Mouse (Mus musculus): ENCODE results near the gene Grem1. TPM values are rescaled to one million over a fixed set of nuclear protein-coding genes. Genes with fewer than 3 reads are reported as not detected.

The Grem1 gene
- not detected in 2 replicates for total RNA-seq (2014; rRNA removed)
- polyA plus RNA-seq (2012; rRNA removed), result not detected in 2 replicates

DNA sequence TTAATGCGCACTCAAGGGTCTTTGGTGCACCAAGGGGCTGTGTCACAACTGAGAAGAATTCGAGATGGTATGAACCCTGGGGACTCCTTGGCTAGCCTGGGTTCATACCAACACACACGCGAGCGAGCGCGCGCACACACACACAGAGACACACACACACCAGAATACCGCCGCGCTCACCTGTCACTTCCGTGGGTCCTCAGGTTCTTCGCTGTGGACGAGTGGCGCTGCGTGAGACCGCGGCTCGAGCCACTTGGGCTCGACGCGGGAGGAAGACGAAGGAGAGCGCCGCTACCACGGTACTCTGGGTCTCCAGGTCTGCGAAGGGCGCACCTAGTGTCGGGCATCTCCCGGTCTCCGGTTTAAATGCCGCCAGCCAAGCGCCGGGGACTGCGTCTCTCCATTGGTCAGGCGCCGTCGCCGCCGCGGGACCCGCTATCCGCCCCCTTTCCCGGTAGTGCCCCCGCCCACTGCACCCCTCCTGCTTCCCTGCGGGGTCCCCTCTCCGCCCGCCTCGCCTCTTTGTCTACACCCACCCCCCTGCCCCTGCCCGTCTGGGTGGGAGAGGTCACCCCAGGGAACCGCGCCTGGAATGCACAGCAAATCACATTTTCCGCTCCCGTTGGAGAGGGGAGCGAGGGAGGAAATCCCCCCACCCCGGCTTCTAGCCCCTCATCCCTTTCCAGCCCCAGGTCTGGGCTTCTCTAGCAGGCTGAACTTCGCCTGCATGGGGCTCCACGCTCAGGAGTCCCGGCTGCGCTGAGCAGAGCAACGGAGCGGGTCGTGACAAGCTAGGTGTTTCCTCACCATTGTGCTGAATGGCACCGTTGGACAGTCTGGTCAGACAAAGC is at the start of gene Grem1:
Grem1 (minus strand) TSS at position 336 of the 851 bp plus-strand sequence.
- no peaks in the 10 kb centered on the region for H3K4me1 ChIP-seq (ENCODE audit: control insufficient read depth, insufficient read depth, low read length)
- H3K9ac ChIP-seq (ENCODE audit: low read depth, low read length), result no peak within 1 kb of the TSS
- no peak for DNase-seq (ENCODE audit: extremely low read depth, low read depth, low spot score)
- no peaks in the 10 kb centered on the region for H3K36me3 ChIP-seq (ENCODE audit: control insufficient read depth, insufficient read depth, low read length)
- WGBS, result 3% methylated on average over 63 of the region's 64 CpGs
- H3K27ac ChIP-seq (replicated peaks; ENCODE audit: insufficient read depth, low read depth, low read length), result no peak within 1 kb of the TSS
- H3K4me3 ChIP-seq (ENCODE audit: insufficient read depth, low read depth, low read length), result no peak within 1 kb of the TSS
- H3K79me2 ChIP-seq (ENCODE audit: control insufficient read depth, insufficient read depth, low read length), result no peaks in the 10 kb centered on the region
- TF ChIP-seq CTCF (IDR thresholded peaks at IDR 0.05; ENCODE audit: low read depth, low read length), result no peak
- no peak for TF ChIP-seq POLR2A (IDR thresholded peaks at IDR 0.05; ENCODE audit: extremely low read depth, insufficient read depth, low read length)
- H3K27me3 ChIP-seq (ENCODE audit: control insufficient read depth, insufficient read depth, low read length), result peaks cover 15% of the 10 kb centered on the region; the same call in 1 of the 2 replicates

DNA sequence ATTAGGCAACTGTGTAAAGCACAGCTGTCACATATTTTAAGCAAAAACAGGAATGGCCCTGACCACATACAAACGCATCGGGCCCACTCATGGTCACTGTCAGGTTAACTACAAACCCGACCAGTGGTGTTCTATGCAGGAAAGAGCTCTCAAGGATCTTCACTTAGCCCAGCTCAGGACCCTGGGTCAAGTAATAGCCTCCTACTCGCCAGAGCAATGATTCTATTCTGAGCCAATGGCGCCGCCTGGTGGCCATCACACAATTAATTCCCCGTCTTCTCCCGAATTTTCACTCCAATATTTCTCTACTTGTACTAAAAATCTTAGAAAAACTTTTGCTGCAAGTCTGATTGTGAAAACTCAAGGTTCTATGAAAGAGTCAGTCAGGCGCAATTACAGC is 49.2 kb upstream of the Grem1 start:
- no peak overlapping the region for H3K27ac ChIP-seq (replicated peaks; ENCODE audit: insufficient read depth, low read depth, low read length)
- no peaks in the 10 kb centered on the region; the same call in 1 of the 2 replicates for H3K27me3 ChIP-seq (ENCODE audit: control insufficient read depth, insufficient read depth, low read length)
- no peak for TF ChIP-seq POLR2A (IDR thresholded peaks at IDR 0.05; ENCODE audit: extremely low read depth, insufficient read depth, low read length)
- TF ChIP-seq CTCF (IDR thresholded peaks at IDR 0.05; ENCODE audit: low read depth, low read length), result peak; percentile 67
- no peaks in the 10 kb centered on the region for H3K79me2 ChIP-seq (ENCODE audit: control insufficient read depth, insufficient read depth, low read length)
- H3K4me1 ChIP-seq (ENCODE audit: control insufficient read depth, insufficient read depth, low read length), result no peaks in the 10 kb centered on the region
- H3K4me3 ChIP-seq (ENCODE audit: insufficient read depth, low read depth, low read length), result no peak overlapping the region
- 21% methylated on average over 9 of the region's 9 CpGs for WGBS
- no peaks in the 10 kb centered on the region for H3K36me3 ChIP-seq (ENCODE audit: control insufficient read depth, insufficient read depth, low read length)
- H3K9ac ChIP-seq (ENCODE audit: low read depth, low read length), result no peak overlapping the region
- peak; percentile 20 for DNase-seq (ENCODE audit: extremely low read depth, low read depth, low spot score)

DNA sequence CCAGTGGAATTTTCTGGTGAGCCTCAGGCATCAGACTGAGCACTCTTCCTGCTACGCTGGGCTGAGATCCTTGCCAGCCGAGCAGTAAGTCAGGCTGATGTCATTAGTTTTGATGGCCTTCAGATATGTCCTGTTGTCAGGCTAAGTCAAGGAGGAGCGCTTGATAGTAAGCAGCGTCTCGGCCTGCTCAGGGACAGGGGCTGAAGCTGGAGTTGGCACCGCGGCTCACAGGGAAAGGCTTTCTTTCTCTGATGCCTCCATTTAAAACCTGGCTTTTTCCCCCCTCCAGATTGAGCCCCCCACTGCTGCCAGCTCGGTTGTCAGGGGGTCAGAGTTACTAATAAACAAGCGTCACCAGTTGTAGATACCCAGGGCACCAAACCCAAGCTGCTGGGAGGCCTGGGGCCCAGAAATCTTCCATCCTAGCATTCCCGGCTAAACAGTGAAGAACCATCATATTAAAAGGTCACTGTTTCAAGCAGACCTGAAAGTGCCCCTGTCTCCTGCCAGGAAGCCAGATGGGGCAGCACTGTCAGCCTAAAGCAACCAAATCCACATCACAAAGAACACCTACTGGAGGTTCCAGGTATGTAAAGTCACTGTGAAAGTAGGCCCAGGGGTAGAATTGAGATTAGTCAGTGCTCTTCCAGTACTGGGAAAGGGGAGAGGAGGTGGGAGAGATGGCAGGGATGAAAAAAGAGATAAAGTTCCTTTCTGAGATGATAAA is 48.6 kb upstream of the Grem1 start:
- DNase-seq (ENCODE audit: extremely low read depth, low read depth, low spot score), result no peak
- TF ChIP-seq CTCF (IDR thresholded peaks at IDR 0.05; ENCODE audit: low read depth, low read length), result no peak
- no peak for TF ChIP-seq POLR2A (IDR thresholded peaks at IDR 0.05; ENCODE audit: extremely low read depth, insufficient read depth, low read length)
- no peak overlapping the region for H3K27ac ChIP-seq (replicated peaks; ENCODE audit: insufficient read depth, low read depth, low read length)
- H3K9ac ChIP-seq (ENCODE audit: low read depth, low read length), result no peak overlapping the region
- no peak overlapping the region for H3K4me3 ChIP-seq (ENCODE audit: insufficient read depth, low read depth, low read length)
- H3K36me3 ChIP-seq (ENCODE audit: control insufficient read depth, insufficient read depth, low read length), result no peaks in the 10 kb centered on the region
- H3K79me2 ChIP-seq (ENCODE audit: control insufficient read depth, insufficient read depth, low read length), result no peaks in the 10 kb centered on the region
- 79% methylated on average over 10 of the region's 10 CpGs for WGBS
- H3K4me1 ChIP-seq (ENCODE audit: control insufficient read depth, insufficient read depth, low read length), result no peaks in the 10 kb centered on the region
- H3K27me3 ChIP-seq (ENCODE audit: control insufficient read depth, insufficient read depth, low read length), result no peaks in the 10 kb centered on the region; the same call in 1 of the 2 replicates

- no peaks in the 10 kb centered on the region for H3K36me3 ChIP-seq (ENCODE audit: control insufficient read depth, insufficient read depth, low read length)
- 70% methylated on average over 4 of the region's 4 CpGs for WGBS
- DNase-seq (ENCODE audit: extremely low read depth, low read depth, low spot score), result no peak
- H3K4me3 ChIP-seq (ENCODE audit: insufficient read depth, low read depth, low read length), result no peak overlapping the region
- H3K79me2 ChIP-seq (ENCODE audit: control insufficient read depth, insufficient read depth, low read length), result no peaks in the 10 kb centered on the region
- TF ChIP-seq POLR2A (IDR thresholded peaks at IDR 0.05; ENCODE audit: extremely low read depth, insufficient read depth, low read length), result no peak
- no peak for TF ChIP-seq CTCF (IDR thresholded peaks at IDR 0.05; ENCODE audit: low read depth, low read length)
- no peaks in the 10 kb centered on the region for H3K4me1 ChIP-seq (ENCODE audit: control insufficient read depth, insufficient read depth, low read length)
- no peak overlapping the region for H3K27ac ChIP-seq (replicated peaks; ENCODE audit: insufficient read depth, low read depth, low read length)
- no peak overlapping the region for H3K9ac ChIP-seq (ENCODE audit: low read depth, low read length)
- no peaks in the 10 kb centered on the region; the same call in 1 of the 2 replicates for H3K27me3 ChIP-seq (ENCODE audit: control insufficient read depth, insufficient read depth, low read length)
Measured at GRCm38 (mm10) chr2:113805765-113806164, 47.3 kb upstream of the Grem1 start.

DNA sequence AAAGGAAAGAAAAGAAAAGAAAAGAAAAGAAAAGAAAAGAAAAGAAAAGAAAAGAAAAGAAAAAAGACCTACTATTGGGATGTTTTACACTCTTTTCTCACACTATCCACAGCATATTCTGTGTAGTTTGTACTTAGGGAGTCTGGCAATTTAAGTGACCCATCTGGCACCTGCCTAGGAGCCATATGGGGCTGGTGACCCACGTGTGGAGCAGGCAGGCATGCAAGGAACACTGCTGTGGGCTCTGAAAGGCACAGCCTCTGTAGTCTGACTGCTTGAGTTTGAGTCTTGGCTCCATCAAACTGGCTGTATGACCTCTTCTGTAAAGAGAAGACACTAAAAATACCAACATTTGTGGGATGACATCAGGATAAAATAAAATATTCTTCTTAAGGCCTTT is 45.3 kb upstream of the Grem1 start:
- Histone ChIP-seq H3K4me3 (ENCODE audit: insufficient read depth, low read depth, low read length) (no peak overlapping the region), H3K27me3 (ENCODE audit: control insufficient read depth, insufficient read depth, low read length) (no peaks in the 10 kb centered on the region; the same call in 1 of the 2 replicates), H3K27ac (replicated peaks; ENCODE audit: insufficient read depth, low read depth, low read length) (no peak overlapping the region), H3K9ac (ENCODE audit: low read depth, low read length) (no peak overlapping the region), H3K4me1 (ENCODE audit: control insufficient read depth, insufficient read depth, low read length) (no peaks in the 10 kb centered on the region), H3K79me2 (ENCODE audit: control insufficient read depth, insufficient read depth, low read length) (no peaks in the 10 kb centered on the region), H3K36me3 (ENCODE audit: control insufficient read depth, insufficient read depth, low read length) (no peaks in the 10 kb centered on the region)
- 24% methylated on average over 1 of the region's 1 CpGs for WGBS
- TF ChIP-seq CTCF (IDR thresholded peaks at IDR 0.05; ENCODE audit: low read depth, low read length) (no peak), POLR2A (IDR thresholded peaks at IDR 0.05; ENCODE audit: extremely low read depth, insufficient read depth, low read length) (no peak)
- no peak for DNase-seq (ENCODE audit: extremely low read depth, low read depth, low spot score)
